Mouse (Mus musculus): ENCODE data around the gene Gtf2ird1. TPM values are rescaled to one million over a fixed set of nuclear protein-coding genes. Genes with fewer than 3 reads are reported as not detected.
"Not testable (repeated sequence)": the region's sequence is repeated elsewhere in the genome, so short reads cannot be mapped to it uniquely, and the experiment has no call there.

The Gtf2ird1 gene
- polyA plus RNA-seq, 1 experiment = 22.4 TPM

DNA sequence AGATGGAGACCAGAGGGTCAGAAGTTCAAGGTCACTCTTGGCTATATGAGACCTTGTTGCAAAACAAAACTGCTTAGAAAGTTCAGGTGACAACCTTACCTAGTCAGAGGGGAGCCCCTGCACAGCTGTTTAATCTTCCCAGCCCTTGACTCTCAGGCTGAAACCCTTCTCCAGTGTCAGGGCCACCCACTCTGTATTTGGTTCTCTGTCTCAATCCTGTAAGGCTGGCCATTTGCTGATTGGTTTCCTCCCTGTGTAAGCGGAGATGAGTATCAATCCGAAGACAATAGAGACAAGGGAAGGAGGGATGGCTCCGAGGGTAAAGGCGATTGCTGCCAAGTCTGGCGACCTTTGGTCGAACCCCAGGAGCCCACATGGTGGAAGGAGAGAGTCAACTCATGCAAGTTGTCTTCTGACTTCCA lies 116.4 kb downstream of the Gtf2ird1 start:
- WGBS = 32% methylated on average over 6 of the region's 6 CpGs
- no peaks in the 10 kb centered on the region for H3K36me3 ChIP-seq (ENCODE audit: control insufficient read depth, insufficient read depth, low read length)
- TF ChIP-seq POLR2A (IDR thresholded peaks at IDR 0.05; ENCODE audit: low read depth, low read length) (no peak), CTCF (conservative IDR thresholded peaks at IDR 0.05; ENCODE audit: insufficient read depth, insufficient read length, low read depth, low read length) (no peak)

DNA sequence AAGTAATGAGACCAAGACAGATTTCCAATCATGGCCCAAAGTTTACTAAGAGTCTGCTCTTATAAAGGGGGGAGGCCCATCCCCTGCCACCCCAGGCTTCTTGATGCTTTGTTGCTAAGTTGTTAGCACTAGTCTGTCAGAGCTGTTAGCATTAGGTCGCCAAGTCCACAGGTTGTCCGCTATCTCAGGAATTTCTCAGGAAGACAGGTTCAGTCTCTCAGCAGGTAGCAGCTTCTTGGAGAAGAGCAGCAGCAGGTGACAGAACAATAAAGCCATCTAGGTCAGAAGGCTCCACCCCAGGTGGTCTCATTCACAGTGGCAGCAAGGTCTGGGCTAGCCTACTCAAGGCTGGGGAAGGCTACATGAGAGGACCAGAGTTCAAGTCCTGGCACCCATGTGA lies 119.5 kb downstream of the Gtf2ird1 start:
- H3K4me3 ChIP-seq (ENCODE audit: insufficient read depth, low read depth, low read length); H3K36me3 ChIP-seq (ENCODE audit: control insufficient read depth, insufficient read depth, low read length); H3K4me1 ChIP-seq (ENCODE audit: control insufficient read depth, insufficient read depth, low read length); DNase-seq; H3K27me3 ChIP-seq (replicated peaks; ENCODE audit: control insufficient read depth, insufficient read depth, low read length); H3K27ac ChIP-seq (ENCODE audit: insufficient read depth, low read depth, low read length): not testable (repeated sequence)
- WGBS = 91% methylated on average over 2 of the region's 2 CpGs

More for the DNA sequence above, 116.4 kb downstream of the Gtf2ird1 start:
- Histone ChIP-seq H3K27ac (ENCODE audit: insufficient read depth, low read depth, low read length) (no peak overlapping the region), H3K27me3 (replicated peaks; ENCODE audit: control insufficient read depth, insufficient read depth, low read length) (no peaks in the 10 kb centered on the region), H3K4me1 (ENCODE audit: control insufficient read depth, insufficient read depth, low read length) (0 out of 2 replicates have a peak, but pooled peaks cover 4% of the 10 kb centered on the region), H3K4me3 (ENCODE audit: insufficient read depth, low read depth, low read length) (no peak overlapping the region)
- peak; percentile 57 for DNase-seq

DNA sequence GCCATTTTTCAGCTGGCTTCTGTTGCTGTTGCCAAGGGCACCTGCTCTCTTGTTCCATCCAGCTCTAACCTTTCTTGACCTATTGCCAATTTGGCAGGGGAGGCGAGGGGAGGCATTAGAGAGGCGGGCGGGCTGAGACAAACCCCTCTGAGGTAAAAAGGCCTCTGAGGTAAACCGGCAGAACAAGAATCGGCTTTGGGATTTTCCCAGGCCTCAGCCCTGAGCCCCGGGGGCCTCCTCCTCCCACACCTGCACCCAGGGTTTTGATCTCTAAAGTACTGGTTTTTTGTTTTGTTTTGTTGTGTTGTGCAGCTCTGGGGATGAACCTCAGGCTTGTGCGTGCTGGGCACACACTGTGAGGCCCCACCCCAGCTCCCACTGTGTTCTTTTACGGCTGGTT lies 123.8 kb downstream of the Gtf2ird1 start:
- Histone ChIP-seq H3K4me3 (ENCODE audit: insufficient read depth, low read depth, low read length) (no peak overlapping the region), H3K27ac (ENCODE audit: insufficient read depth, low read depth, low read length) (no peak overlapping the region), H3K36me3 (ENCODE audit: control insufficient read depth, insufficient read depth, low read length) (no peaks in the 10 kb centered on the region), H3K27me3 (replicated peaks; ENCODE audit: control insufficient read depth, insufficient read depth, low read length) (no peaks in the 10 kb centered on the region), H3K4me1 (ENCODE audit: control insufficient read depth, insufficient read depth, low read length) (no peaks in the 10 kb centered on the region; the same call in 1 of the 2 replicates)
- peak; percentile 49 for DNase-seq
- TF ChIP-seq POLR2A (IDR thresholded peaks at IDR 0.05; ENCODE audit: low read depth, low read length) = no peak
- TF ChIP-seq CTCF (conservative IDR thresholded peaks at IDR 0.05; ENCODE audit: insufficient read depth, insufficient read length, low read depth, low read length) = no peak
- 70% methylated on average over 8 of the region's 8 CpGs for WGBS

- 71% methylated on average over 2 of the region's 2 CpGs for WGBS
- TF ChIP-seq CTCF (conservative IDR thresholded peaks at IDR 0.05; ENCODE audit: insufficient read depth, insufficient read length, low read depth, low read length) (no peak), POLR2A (IDR thresholded peaks at IDR 0.05; ENCODE audit: low read depth, low read length) (no peak)
- no peak overlapping the region for H3K4me3 ChIP-seq (ENCODE audit: insufficient read depth, low read depth, low read length)
- no peak overlapping the region for H3K27ac ChIP-seq (ENCODE audit: insufficient read depth, low read depth, low read length)
- H3K27me3 ChIP-seq (replicated peaks; ENCODE audit: control insufficient read depth, insufficient read depth, low read length) = no peaks in the 10 kb centered on the region
- H3K4me1 ChIP-seq (ENCODE audit: control insufficient read depth, insufficient read depth, low read length) = no peaks in the 10 kb centered on the region; the same call in 1 of the 2 replicates
- no peaks in the 10 kb centered on the region for H3K36me3 ChIP-seq (ENCODE audit: control insufficient read depth, insufficient read depth, low read length)
- no peak for DNase-seq
Measured at GRCm38 (mm10) chr5:134330082-134330481, 126.4 kb downstream of the Gtf2ird1 start.

DNA sequence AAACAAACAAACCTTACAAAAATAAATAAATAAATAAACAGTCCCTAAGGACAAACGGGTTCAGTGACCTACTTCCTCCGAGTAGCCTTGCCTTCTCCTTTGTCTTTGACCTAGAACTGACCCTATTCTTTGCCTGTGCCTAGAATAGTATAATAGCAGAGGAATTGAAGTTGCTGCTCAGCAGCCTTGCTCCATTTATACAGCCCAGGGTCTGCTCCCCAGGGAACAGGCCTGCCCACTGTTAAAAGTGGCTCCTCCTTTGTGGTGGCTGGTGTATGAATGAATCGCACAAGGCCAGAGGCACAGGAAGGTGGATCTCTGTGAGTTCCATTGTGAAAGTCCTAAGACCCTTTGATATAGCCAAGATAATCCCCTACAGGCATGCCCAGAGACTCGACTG lies 127.2 kb downstream of the Gtf2ird1 start:
- Histone ChIP-seq H3K27me3 (replicated peaks; ENCODE audit: control insufficient read depth, insufficient read depth, low read length) (no peaks in the 10 kb centered on the region), H3K27ac (ENCODE audit: insufficient read depth, low read depth, low read length) (no peak overlapping the region), H3K36me3 (ENCODE audit: control insufficient read depth, insufficient read depth, low read length) (no peaks in the 10 kb centered on the region), H3K4me3 (ENCODE audit: insufficient read depth, low read depth, low read length) (no peak overlapping the region), H3K4me1 (ENCODE audit: control insufficient read depth, insufficient read depth, low read length) (no peaks in the 10 kb centered on the region; the same call in 1 of the 2 replicates)
- WGBS = 54% methylated on average over 4 of the region's 4 CpGs
- TF ChIP-seq CTCF (conservative IDR thresholded peaks at IDR 0.05; ENCODE audit: insufficient read depth, insufficient read length, low read depth, low read length) = no peak
- TF ChIP-seq POLR2A (IDR thresholded peaks at IDR 0.05; ENCODE audit: low read depth, low read length) = no peak
- no peak for DNase-seq

DNA sequence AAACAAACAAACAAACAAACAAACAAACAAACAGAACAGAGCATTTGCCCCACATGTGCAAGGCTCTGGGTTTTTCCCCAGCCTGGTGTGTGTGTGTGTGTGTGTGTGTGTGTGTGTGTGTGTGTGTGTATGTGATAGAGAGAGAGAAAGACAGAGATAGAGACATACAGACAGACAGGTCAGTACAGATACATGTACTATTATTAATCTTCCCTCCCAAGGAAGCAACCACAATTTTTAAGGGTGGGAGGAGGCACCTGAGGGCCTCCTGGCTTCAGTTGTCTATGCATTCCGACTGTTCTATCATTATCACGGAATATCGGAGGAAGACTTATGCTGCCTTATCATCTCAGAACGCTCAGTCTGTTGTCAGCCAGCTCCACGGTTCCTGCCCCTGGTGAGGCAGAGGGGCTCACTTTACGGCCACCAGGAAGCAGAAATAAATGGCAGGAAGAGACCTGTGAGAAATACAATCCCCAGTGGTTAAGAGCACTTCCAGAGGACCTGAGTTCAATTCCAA lies 128.0 kb downstream of the Gtf2ird1 start:
- H3K27me3 ChIP-seq (replicated peaks; ENCODE audit: control insufficient read depth, insufficient read depth, low read length) = no peaks in the 10 kb centered on the region
- TF ChIP-seq POLR2A (IDR thresholded peaks at IDR 0.05; ENCODE audit: low read depth, low read length) = no peak
- no peak for TF ChIP-seq CTCF (conservative IDR thresholded peaks at IDR 0.05; ENCODE audit: insufficient read depth, insufficient read length, low read depth, low read length)
- DNase-seq = no peak
- no peak overlapping the region for H3K4me3 ChIP-seq (ENCODE audit: insufficient read depth, low read depth, low read length)
- no peak overlapping the region for H3K27ac ChIP-seq (ENCODE audit: insufficient read depth, low read depth, low read length)
- 83% methylated on average over 6 of the region's 6 CpGs for whole genome bisulfite sequencing
- H3K4me1 ChIP-seq (ENCODE audit: control insufficient read depth, insufficient read depth, low read length) = no peaks in the 10 kb centered on the region; the same call in 1 of the 2 replicates
- no peaks in the 10 kb centered on the region for H3K36me3 ChIP-seq (ENCODE audit: control insufficient read depth, insufficient read depth, low read length)

DNA sequence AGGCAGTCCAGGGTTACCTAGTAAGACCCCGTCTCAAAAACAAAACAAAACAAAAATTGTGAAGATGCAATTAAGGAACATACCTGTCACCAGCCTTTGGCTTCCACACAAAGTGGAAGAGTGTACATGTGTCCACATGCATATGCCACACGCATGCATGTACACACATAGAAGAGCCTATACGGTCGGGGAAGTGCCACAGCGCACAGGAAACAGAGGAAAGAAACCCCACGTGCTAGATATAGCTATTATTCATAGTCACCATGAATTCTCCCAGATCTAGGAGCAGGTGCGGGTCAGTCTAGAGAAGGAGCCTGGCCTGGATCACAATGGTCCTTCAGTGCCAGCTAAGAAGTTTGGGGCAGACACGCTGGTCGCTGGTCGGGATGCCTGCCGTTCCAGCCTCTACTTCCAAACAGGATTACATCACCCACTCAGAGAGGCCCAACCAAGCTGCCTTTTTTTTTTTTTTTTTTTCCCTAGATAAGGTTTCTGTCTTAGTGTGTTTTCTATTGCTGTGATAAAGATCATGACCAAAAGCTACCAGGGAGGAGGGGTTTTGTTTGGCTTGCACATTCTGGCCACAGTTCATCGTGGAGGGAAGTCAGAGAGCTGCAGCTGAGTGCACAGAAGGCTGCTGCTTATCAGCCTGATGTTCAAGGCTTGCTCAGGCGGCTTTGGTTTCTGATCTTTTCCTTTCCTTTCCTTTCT lies 130.5 kb downstream of the Gtf2ird1 start:
- no peaks in the 10 kb centered on the region for H3K36me3 ChIP-seq (ENCODE audit: control insufficient read depth, insufficient read depth, low read length)
- no peaks in the 10 kb centered on the region for H3K27me3 ChIP-seq (replicated peaks; ENCODE audit: control insufficient read depth, insufficient read depth, low read length)
- 65% methylated on average over 13 of the region's 13 CpGs for WGBS
- TF ChIP-seq POLR2A (IDR thresholded peaks at IDR 0.05; ENCODE audit: low read depth, low read length) = no peak
- TF ChIP-seq CTCF (conservative IDR thresholded peaks at IDR 0.05; ENCODE audit: insufficient read depth, insufficient read length, low read depth, low read length) = no peak
- no peaks in the 10 kb centered on the region; the same call in 1 of the 2 replicates for H3K4me1 ChIP-seq (ENCODE audit: control insufficient read depth, insufficient read depth, low read length)
- no peak overlapping the region for H3K4me3 ChIP-seq (ENCODE audit: insufficient read depth, low read depth, low read length)
- H3K27ac ChIP-seq (ENCODE audit: insufficient read depth, low read depth, low read length) = no peak overlapping the region
- no peak for DNase-seq
